Mouse (Mus musculus): ENCODE measurements around the gene Rhbdf2.
"Not testable (repeated sequence)": the region's sequence is repeated elsewhere in the genome, so short reads cannot be mapped to it uniquely, and the experiment has no call there.

Rhbdf2 gene

DNA sequence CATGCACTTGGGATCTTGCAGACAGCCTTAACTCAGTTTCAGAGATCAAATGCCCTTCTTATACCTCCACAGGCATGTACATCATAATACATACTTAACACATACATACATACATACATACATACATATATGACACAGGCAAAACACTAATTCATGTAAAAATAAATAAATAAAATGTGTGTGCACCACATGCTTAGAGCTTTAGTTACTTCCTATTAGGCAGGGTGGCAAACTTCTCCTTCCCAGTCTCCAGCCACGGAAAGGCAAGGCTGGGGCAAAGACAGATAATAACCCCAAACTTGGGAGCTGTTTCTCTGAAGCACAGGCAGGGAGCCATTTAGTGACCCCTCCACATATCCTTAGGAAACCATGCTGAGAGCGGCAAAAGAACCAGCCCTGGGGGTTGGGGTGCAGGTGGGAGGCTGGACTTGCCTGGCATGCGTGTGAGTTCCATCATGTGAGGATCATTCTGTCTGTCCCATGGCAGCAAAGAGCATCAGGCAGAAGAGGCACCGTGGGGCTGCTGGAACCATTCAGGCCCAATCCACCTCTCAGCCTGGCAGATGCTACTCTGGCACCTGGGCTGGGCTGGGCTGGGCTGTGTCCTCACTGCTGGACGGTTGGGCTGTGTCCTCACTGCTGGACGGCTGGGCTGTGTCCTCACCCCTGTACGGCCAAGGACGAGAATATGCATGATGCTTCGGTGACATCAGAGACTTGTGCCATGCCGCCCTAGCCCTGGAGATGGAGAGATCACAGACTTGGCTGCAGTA lies at the start of gene Rhbdf2:
Rhbdf2 (minus strand) TSS at position 721 of the 773 bp plus-strand sequence.
- DNase-seq (ENCODE audit: low spot score), result no peak

DNA sequence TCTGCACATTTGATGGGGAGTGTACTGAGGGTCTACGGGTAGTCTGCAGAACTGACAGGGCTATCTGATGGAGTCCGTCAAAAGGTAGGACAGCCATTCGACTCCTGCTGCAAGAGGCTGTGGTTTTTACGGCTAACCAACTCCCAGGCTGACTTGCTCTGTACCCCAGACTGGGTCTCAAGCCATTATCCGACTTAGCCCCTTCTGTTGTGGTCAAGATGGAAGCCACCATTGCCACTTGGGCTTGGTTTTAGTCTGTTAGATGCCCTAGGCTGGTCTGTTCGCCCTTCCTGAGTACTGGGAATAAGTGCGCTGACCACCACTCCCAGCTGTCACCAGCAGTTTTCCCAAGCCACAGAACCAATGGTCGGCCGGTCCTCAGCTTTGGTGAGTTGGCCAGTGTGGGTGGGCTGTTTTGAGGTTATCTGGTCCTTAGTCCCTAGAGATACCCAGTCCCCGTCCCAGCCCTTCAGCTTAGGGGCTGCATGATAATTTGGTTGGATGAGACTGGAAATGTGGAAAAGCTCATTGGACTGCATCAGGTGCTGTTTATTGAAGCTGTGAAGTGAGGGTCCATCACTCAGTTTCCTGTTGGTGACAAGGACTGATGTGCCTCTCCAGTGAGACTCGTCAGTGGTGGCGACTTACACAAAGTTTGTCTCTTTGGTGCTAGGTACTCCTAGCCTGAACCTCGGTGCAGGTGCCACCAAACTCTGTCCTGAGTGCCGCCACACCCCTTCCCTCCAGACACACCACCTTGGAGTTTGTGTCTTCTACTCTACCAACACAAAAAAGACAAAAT lies 49.6 kb upstream of the Rhbdf2 start:
- DNase-seq (ENCODE audit: low spot score), result no peak

DNA sequence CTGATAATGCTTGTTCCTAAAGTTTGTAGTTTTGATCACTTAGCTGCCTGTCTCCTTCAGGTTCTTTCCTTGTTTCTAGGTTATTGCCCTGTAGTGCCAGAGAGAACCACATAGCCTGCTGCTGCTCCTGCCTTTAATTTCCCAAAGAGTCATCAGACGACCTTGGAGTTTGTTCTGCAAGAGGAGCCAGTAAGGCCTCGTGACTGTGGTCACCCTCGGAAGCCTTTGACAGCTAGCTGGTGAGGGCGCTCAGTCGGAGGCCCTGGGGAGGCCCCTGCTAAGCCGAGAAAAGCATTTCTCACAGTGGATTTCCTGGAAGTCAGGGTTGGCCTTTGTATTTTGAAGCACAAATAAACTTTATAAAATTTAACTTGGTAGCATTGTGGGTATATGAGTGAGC lies 48.6 kb upstream of the Rhbdf2 start:
- not testable (repeated sequence) for DNase-seq (ENCODE audit: low spot score)

- DNase-seq (ENCODE audit: low spot score), result peak; percentile 56
Measured at GRCm38 (mm10) chr11:116674616-116675379, 48.0 kb upstream of the Rhbdf2 start.

- no peak for DNase-seq (ENCODE audit: low spot score)
Measured at GRCm38 (mm10) chr11:116673410-116673809, 46.6 kb upstream of the Rhbdf2 start.

DNA sequence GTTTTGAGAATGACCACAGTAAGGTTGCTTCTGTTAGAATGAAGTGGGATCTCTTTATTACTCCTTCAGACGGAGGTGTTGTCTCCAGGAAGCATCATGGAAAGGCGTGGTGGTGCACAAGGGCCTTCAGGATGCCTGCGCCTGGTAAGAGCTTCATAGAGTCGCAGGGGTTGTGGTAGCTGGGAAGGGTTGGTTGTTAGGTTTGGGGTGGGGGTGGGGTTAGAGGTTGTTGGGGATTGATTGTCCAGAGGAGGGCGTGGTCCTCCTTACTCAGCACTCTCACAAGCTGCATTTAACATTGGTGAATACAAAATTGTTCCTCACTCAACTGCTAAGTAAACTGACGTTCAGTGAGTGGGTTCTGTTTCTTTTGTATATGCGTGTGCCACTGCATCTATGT lies 45.8 kb upstream of the Rhbdf2 start:
- DNase-seq (ENCODE audit: low spot score), result no peak

DNA sequence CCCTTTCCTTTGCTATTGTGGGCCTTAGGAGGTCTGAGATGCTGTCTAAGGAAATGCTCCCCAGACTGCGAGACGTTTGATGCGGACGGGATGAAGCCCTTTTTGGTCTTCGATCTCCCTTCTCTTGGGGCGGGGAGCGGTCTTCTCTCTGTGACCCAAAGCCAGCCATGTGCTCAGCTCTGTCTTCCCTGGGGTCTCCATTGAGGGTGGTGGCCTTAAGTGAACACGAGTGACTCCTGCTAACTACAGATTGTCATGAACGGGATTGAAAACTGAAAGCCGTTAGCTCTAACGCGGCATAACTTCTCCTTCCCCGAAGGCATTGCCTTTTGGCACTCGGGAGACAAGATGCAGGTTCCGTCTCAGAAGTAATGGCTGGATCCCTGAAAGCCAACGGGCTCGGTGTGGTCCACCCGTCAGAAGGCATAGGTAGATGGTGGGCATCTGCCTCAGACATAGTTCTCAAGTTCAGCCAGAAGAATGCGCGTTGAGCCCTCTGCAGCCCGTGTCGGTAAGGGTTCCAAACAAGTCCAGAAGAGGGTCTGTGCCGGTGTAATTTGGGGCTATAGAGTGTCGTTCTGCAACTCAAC lies 45.1 kb upstream of the Rhbdf2 start:
- no peak for DNase-seq (ENCODE audit: low spot score)

DNA sequence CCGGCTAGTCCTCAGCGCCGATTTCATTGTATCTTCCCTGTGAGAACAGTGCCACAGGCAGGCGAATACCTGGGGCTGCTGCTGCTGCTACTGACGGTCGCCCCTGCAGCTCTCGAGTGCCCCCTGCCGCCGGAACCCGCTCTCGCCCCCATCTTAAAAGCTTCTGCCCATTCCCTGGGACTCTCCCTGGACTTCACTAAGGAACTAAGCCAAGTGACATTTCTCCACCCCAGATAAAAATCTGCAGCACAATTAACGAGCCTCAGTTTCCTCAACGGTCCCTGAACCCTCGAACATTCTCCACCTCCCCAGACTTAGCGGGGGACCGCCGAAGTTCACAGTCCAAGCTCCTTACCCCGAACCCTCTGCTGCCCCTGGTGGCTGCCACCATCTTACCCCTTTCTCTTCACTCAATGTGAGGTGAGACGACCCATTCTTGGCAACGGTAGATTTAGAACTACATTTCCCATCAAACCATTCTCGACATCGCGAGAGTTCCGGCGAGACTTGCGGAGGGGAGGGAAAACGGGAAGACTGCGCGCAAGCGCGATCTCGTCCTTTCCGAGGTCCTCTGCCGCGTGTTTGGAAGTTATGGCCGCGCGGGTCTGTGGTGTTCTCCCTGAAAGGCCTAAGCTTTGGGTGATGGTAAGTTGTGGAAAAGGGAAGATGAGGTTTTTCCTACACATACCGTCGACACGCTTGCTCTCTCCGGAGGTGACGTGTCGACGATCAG lies 44.5 kb upstream of the Rhbdf2 start:
- peak; percentile 98 for DNase-seq (ENCODE audit: low spot score)

DNA sequence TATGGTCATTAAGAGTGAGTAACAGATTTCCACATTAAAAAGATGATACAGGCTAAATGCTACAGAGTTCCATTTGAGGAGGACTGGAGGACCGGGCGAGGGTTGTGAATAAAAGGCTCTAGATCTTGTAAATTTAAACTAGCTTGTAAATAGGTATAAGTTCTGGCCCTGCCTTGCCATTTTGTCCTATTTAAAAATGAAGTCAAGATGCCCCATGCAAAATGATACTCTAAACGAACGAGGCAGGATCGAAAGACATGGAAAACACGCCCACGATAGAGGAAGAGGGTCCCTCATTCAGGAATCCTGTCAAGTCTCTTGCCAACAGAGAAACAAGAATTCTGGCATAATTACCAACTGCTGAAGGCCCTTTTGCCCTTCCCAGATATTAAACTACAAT lies 43.6 kb upstream of the Rhbdf2 start:
- no peak for DNase-seq (ENCODE audit: low spot score)

- no peak for DNase-seq (ENCODE audit: low spot score)
Measured at GRCm38 (mm10) chr11:116669787-116670365, 43.1 kb upstream of the Rhbdf2 start.

GRCm38 (mm10) chr11:116669316-116669715 lies 42.5 kb upstream of the Rhbdf2 start:
- DNase-seq (ENCODE audit: low spot score), result no peak

DNA sequence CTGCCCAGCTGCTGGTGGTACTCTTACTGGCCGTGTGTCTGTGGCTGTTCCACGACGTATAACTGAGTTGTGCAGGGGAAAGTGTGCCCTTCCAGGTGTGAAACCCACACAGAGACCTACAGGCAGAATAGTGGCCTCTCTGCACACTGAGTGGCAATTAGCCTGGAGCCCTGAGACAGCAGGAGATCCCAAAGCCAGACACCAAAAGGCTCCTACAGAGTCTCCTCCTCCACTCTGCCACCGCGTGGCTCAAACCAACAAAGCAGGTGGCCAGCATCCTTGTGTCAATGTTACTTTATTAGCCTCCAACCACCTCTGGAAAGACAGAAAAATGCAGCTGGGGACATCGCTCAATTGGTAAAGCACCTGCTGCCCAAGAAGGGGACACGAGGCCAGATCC lies 42.0 kb upstream of the Rhbdf2 start:
- DNase-seq (ENCODE audit: low spot score), result no peak

GRCm38 (mm10) chr11:116668381-116668825 lies 41.6 kb upstream of the Rhbdf2 start:
- no peak for DNase-seq (ENCODE audit: low spot score)

DNA sequence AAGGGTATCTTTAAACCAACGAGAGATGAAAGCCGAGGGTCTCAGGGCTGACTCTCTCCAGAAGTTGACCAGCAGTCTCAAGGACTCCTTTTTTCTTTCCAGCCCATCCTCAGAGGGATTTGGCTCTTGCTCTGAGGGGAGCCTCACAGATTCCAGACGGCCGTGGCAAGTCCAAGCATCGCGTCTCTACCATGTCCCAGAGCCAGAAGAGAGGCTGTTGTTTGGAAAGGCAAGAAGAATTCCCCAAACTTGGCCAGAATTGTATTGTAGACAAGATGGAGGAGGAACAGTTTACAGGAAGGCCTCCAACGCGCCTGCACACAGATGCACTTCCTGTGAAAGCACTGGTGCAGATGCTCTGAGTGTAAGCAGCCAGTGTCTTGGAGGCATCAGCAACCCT lies 41.1 kb upstream of the Rhbdf2 start:
- DNase-seq (ENCODE audit: low spot score), result no peak

DNA sequence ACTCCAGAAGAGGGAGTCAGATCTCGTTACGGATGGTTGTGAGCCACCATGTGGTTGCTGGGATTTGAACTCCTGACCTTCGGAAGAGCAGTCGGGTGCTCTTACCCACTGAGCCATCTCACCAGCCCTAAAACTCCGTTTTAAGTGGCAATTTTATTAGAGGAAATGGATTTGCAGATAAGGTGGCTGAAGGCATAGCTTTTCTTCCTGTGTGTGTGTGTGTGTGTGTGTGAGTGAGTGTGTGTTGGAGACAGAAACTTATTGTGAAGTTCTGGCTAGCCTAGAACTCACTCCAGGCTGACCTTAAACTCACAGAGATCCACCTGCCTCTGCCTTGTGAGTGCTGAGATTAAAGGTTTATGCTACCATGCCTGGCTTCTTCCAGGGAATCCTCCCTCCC lies 40.2 kb upstream of the Rhbdf2 start:
- DNase-seq (ENCODE audit: low spot score), result not testable (repeated sequence)

DNA sequence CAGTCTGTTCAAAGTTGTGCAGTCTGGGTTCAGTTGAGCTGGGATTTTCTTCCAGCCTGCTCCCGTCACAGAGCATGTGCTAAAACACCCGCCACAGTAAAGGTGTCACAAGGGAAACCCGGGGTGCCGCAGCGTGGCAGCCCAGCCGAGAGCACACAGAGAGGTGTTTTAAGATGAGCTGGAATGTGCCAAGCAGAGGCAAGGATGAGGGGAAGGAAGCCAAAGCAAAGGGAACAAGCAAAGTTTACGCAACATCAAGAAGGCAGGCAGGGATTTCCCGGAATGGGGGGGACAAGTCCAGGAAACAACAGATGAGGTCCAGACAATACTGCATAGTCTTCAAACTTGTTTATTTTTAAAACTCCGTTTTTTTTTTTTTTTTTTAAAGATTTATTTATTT lies 39.7 kb upstream of the Rhbdf2 start:
- DNase-seq (ENCODE audit: low spot score), result peak; percentile 37

GRCm38 (mm10) chr11:116665289-116665688 lies 38.5 kb upstream of the Rhbdf2 start:
- no peak for DNase-seq (ENCODE audit: low spot score)

DNA sequence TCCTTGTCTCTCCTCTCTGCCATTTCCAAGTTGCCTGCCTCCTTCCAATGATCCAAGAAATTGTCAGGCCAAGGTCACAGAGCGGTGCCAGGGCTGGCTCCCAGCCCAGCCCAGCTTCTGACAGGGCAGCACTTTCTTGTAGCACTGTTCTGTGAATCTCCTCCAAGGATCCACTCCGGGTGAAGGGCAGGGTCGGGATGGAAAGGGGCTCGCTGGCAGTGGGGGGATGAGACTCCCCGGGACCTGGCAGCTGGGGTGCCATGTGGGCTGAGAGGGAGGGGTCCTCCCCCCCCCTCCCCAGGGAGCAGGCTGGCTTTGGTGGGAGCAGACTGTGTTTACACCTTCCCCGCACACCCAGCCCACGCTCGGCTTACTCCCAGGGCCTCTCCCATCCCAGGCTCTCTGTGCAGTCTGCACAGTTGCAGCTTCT lies 35.1 kb upstream of the Rhbdf2 start:
- no peak for DNase-seq (ENCODE audit: low spot score)

GRCm38 (mm10) chr11:116661291-116661947 lies 34.6 kb upstream of the Rhbdf2 start:
- DNase-seq (ENCODE audit: low spot score), result no peak

GRCm38 (mm10) chr11:116660181-116660580 lies 33.4 kb upstream of the Rhbdf2 start:
- DNase-seq (ENCODE audit: low spot score), result no peak
